Mouse (Mus musculus): ENCODE measurements at regions not wholly inside any gene's neighbourhood (a gene's known extent, or its start where the extent isn't known, plus 50 kb on each side); places are given as distances from the start of the nearest gene placed in this dataset.

DNA sequence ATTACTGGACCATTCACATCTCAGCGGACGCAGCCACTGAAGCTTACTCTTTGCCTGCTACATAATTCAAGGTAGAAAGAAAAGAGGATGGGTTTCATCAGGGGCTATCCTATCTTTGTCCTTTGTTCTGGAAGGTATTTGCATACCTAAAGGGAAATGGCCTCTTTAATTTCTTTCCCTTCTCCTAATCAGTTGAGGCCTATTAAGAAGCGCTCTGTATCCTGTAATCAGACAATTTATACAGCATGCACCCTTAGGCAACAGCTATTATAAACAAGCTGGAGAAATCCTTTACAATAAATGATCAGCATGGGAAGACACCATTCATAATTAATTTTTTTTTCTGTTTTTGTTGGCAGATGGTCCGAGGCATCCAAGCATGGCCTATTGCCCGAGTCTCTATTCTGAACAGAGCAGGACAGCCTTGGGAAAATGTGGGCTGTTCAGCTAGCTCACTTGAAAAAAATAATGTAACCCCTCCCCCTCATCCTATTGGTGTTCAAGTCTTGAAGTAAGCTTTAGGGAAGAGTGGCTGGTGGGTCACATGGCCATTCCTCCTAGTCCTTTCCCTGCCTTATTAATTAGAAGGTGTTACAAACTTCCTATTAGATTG lies 158.6 kb upstream of the Sall1 start:
- DNase-seq (ENCODE audit: low read depth, low spot score), result no peak

DNA sequence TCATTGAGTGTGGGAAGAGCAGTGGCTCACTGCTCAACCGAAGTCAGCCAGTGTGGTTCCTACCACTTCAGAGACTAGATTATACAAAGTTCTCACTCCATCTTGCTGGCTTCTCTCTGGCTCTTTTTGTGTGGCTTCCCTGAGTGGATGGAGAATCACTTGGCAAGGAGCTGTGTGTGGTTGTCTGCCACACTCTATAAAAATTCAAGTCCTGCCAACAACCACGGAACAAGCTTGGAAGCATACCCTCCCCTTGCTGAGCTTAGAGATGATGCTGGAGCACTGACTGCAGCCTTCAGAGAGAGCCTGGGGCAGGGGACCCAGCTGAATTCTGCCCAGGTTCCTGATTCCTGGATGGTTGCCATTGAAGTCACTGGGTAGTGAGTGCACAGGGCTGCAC lies 156.3 kb upstream of the Sall1 start:
- no peak for DNase-seq (ENCODE audit: low read depth, low spot score)

DNA sequence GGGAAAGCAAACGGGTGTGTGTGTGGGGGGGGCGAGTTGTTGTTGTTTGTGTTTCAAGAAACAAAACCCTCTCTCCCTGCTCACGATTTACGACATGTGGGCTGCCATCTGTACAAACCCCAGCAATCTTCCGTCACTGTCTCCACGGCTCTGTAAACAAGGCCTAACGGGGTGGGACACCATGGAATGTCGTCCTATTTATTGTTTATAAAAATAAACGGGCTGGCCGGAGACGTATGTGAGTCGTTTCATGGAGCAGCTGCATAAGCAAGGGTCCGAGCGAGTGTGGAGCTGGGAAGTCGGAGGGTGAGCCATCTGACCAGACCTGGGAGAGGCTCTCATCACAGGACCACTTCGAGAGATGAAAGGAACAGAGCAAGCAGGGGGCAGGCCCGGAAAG lies 141.4 kb upstream of the Sall1 start:
- no peak for DNase-seq (ENCODE audit: low read depth, low spot score)

DNA sequence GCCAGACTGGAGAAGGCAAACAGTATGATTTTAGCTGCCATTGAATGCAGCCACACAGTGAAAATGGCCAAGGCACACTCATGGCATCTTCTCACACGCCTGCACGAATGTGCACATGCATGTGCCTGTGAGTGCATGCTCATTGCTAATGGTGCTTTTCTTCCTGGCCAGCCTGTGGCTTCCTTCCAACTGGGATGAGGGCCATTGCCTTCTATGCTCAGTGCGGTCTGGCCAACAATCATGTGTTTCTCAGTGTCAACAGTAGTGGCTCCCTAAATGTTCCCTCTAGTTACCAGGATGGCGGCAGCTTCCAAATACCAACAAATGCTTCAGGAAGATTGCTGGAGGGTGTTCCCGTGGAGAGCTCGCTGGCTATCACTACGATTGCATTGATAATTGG lies 131.7 kb upstream of the Sall1 start:
- no peak for DNase-seq (ENCODE audit: low read depth, low spot score)

DNA sequence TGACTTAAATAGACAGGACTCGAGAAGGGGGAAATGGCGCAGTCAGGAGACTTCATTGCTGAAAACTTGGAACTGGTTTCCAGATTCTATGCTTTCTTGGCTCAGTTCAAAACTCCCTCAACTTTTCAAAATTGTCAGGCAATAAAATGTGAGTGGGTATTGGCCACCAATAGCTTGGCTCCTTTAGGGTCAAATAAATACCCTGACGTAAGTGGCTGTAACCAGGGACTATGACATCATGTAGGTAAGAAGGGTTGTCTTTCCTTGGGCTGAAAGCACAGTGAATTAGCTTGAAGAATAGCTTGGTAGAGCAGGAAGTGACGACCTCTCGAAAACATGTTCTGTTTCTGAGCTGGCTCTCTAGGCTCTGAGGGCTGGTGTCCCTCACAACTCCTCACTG lies 127.6 kb upstream of the Sall1 start:
- DNase-seq (ENCODE audit: low read depth, low spot score), result no peak

DNA sequence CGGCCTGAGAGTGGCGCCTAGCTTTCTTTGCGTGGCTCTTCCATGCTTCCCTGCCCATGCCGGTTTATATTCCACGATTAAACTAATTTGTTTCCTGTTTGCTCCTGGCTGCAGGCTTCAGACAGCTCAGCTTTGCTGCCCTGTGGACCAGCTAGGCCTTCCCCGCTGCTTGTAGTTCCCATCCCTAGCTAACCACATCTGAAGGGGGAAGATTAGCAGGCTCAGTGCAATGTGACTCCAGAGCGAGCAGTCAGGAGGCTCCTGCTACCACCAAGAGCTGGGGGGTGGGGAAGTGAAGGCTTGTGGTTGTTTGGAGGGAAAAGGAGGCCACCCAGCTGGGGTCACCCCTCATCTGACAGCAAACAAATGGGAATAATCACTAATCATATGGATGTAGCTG lies 125.5 kb upstream of the Sall1 start:
- DNase-seq (ENCODE audit: low read depth, low spot score), result no peak

DNA sequence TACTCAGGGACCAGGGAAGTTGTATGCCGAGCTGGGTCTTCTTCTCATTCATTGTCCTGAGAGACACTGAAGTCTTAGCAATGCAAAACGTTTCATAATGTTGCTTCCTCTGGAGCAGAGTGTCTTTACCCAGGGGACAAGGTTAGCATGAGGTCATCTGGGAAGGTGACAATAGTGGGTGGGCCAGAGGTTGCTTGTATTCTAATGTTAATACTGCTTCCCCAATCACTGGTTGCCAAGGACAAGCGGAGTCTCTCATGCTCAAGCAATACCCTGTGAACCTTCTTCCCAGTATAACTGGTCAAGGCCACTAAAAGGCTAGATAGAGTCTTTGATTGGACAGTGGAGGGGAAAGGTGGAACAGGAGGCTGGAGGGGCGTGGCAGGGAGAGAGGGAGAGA lies 123.1 kb upstream of the Sall1 start:
- no peak for DNase-seq (ENCODE audit: low read depth, low spot score)

DNA sequence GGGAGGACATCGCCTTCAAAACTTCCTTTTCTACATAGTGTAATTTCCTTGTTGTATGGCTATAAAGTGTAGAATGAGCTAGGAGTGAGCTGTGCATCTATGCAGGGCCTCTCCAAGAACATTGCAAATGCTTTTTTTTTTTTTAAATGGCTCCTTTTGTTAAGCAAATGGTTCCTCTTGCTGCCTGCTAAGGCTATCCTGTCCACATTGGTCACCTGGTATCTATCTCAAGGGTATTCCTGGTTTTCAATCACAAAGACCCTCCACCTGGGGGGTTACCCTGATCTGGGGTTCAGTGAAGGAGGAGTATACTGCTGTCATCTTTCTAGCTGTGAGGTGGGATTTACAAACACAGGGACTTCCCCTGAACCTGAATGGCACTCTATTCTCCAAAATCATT lies 112.9 kb upstream of the Sall1 start:
- DNase-seq (ENCODE audit: low read depth, low spot score), result no peak

DNA sequence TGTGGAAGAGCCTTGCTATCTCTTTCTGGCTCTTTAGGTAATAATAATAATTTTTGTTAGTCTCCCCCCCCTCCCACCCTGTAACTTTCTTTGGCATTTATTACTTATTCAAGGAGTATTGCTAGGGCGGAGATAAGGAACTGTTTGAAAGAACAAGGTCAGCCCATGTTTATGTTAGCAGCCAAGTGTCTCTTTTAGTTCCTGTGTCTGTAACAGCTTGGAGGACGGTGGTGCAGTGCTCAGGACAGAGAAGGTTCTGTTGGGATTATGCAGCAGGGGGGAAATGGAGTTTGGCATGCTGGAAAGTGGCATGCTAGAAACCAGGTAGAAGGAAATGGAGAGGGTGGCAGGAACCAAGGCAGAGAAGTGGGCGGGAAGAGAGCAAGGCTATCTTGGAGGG lies 109.6 kb upstream of the Sall1 start:
- DNase-seq (ENCODE audit: low read depth, low spot score), result no peak

DNA sequence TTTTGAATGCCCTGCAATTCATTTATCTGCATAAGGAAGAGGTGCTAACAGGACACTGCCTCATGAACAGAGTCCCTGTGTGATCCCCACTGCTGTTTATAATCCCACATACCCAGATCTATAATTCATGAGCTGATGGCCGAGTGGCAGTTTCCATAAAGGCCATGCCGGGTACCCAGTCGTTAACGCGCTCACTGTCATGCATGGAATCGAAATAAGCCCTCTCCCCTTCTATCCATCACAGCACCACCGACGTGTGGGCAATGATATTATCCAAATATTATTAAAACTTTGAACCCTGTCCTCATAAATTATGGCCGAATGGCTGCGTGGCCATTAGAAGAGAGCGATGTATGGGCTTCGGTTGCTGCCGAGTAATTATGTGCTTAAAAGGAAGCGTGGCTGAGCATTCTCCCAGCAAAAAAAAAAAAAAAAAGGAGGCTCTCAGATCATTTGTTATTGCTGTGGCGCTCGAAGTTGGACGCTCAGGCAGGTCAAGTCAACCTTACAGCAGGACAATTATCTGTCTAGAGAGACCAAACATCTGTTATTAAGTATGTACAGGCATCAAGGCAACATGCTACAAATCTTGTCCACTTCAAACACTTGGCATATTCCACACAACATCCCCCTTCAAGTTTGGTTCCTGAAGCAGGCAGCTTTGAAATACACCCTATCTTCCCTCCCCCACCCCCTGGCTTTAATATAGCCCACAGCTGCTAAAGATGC lies 109.1 kb upstream of the Sall1 start:
- DNase-seq (ENCODE audit: low read depth, low spot score), result no peak

DNA sequence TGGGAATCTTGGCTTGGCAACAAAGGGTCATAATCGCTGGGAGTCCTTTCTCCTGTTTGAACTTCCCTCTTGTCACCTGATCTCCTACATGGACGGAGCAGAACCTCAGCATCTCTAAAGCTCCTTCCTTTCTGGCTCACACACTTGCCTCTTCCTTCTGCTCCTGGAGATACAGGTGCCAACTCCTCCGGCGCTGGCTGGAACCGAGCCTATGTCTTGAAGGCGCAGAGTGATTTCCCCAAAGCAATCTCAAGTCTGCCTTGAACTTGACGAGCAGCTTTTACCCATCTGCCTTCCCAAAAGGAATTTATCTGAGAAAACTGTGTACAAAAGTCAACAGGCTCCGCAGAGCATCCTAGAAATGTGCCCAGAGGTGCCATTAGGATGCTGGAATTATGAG lies 108.4 kb upstream of the Sall1 start:
- DNase-seq (ENCODE audit: low read depth, low spot score), result no peak

DNA sequence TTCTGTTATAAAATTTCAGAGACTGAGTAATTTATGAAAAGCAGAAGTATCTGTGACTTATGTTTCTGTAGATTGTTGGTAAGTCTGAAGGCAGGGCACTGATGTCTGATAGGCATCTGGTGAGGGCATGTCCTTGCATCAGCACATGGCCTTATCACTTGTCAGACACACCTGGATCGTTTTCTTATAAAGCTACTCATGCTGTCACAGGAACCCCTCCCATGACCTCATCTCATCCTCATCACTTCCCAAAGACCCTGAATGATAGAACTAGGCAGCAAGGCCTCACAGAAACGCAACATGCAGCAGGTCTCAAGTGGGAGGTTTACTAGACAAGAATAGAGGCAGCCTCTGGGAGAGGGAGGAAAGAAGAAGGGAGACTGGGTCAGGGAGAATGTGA lies 107.0 kb upstream of the Sall1 start:
- DNase-seq (ENCODE audit: low read depth, low spot score), result no peak

DNA sequence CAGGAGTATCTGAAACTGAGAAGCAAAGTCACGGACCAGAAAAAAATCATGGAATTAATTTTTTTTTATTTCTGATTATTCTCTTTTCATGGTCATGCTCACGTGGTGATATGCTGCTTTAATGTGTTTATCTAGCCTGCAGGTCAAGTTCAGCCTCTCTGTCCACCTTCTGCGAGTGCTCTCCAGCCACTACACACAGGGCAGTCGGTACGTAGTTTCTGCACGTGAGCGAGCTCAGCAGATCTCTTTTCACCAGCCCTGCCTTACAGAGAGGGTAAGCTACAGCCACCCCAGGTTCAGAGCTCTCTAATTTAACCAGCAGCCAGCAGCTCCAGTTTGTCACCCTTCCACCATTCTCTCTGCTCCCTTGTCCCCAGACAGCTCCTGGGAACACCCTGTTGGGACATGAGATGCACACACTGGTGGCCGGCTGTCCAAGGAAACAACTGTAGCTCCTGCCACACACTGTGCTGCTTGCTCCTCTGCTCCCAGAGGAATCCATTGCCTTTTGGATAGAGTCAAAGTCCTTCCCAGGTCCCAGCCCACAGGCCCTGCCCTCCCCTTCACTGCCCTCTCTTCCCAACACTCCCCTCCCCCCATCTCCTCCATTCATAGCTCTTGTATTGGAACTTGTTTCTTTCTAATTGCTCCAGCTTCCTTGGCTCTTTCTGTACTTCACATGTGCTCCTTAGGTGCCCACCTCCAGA lies 97.7 kb upstream of the Sall1 start:
- no peak for DNase-seq (ENCODE audit: low read depth, low spot score)

DNA sequence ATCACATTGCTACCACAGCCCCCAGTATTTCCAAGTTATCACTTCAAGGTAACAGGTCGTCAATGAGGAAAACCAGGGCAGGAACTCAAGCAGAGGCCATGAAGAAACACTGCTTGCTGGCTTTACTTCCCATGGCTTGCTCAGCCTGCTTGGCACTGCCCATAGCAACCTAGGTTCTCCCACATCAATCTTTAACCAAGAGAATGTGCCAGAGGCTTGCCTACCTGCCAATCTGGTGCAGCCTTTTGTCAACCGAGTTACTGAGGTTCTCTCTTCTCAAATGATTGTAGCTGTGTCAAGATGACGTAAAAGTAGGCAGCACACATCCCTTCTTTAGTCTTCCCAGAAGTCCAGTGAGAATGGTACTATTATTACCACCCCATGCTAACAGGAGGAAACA lies 95.9 kb upstream of the Sall1 start:
- DNase-seq (ENCODE audit: low read depth, low spot score), result no peak

DNA sequence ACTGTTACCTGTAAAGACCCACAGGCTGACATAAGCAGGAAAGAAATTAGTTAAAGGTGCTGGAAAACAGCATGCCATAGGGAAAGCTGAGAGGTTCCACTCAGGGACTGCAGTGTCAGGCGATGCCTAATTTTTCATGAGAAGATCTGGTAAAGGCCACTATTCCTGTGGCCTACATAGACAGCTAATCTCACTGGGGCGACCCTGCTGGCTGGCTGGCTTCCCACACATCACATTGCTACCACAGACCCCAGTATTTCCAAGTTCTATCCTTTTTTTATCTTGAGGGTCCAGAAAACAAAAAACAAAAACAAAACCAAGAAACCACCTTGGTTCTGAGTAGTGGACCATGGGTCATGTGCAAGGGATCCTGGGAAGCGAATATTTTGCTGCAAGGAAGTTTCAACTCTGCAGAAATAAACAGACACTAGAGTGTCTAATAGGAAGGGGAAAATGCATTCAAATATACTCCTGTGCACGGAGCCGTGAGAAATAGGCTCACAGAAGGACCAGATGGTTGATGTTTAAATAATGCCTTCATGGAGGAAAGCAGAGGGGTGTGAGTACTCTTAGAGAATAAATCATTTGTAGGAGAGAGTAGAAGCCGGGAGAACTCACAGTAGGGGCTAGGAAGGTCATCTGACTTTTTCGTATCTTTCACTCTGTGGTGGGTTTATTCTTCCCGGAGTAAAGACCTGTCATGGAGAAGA lies 94.6 kb upstream of the Sall1 start:
- no peak for DNase-seq (ENCODE audit: low read depth, low spot score)

DNA sequence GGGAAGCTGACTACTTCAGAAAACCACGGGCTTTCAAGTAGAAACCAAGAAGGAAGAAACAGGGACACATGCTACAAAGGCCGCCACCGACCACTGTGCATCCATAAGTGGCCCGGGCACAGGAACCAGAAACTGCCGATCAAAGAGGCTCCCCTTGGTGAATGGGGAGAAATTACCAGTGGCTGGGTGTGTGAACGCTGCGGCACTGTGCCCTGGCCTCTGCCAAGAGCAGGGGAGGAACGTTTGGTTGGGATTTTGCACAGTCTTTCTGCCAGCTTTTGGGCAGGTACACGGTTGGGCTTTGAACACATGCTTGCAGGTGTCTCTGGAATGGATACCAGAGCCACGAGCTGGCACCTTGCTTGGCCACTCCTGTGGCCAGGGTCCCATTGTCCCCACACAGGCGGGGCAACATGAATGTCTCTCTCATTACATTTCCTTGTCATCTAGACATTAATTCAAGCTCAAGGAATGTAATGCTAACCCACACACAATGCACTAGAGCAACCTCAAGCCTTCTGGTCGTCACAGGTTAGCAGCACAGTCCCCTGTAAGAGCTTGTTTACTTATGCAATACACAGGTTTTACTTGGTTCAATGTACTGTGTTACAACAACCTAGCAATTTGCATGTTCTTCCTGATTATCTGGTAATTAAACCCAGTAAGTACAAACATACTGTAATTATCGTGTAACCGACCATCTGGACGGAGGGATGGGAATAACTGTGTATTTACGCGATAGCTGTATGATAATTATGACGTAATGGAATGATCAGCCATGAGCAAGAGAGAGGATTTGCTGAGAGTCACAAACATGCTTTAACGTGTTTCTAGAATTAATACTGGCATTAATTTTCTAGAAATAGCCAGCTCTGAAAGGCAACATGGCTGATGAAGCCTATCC lies 90.9 kb upstream of the Sall1 start:
- no peak for DNase-seq (ENCODE audit: low read depth, low spot score)

DNA sequence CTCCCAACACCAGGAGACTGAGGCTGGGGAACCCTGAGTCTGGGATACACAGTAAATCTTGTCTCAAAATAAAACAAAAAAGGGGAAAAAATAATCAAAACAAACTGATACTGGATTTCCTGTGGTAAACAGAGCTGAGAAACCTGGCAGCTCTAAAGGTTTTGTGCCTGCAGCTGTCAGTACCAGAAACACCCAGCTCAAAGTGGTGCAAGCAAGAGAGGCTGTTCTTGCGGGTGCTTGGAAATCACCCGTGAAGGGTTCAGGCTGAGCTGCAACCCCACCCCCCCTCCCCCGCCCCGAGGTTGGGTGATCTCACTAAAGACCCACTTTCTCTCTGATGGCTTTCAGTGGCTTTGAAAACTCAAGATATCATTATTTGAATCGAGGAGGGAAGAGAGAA lies 90.1 kb upstream of the Sall1 start:
- no peak for DNase-seq (ENCODE audit: low read depth, low spot score)

DNA sequence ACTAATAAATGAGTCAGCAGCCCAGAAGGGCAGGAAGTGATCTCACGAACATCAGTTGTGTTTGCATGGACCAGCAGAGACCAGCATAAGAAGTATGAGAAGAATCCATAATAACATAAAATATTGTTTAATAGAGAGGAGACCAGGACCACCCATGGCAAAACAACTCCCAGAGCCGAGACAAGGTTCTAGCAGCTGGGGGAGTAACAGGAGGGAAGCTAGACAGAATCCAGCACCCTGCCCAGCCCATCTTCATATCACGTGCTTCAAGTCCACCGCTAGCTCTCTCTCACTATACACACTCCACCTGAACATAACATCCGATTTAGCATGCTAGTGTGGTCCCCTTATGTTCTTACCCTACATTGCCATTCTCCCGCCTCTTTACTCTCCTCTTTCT lies 77.1 kb upstream of the Sall1 start:
- DNase-seq (ENCODE audit: low read depth, low spot score), result no peak

DNA sequence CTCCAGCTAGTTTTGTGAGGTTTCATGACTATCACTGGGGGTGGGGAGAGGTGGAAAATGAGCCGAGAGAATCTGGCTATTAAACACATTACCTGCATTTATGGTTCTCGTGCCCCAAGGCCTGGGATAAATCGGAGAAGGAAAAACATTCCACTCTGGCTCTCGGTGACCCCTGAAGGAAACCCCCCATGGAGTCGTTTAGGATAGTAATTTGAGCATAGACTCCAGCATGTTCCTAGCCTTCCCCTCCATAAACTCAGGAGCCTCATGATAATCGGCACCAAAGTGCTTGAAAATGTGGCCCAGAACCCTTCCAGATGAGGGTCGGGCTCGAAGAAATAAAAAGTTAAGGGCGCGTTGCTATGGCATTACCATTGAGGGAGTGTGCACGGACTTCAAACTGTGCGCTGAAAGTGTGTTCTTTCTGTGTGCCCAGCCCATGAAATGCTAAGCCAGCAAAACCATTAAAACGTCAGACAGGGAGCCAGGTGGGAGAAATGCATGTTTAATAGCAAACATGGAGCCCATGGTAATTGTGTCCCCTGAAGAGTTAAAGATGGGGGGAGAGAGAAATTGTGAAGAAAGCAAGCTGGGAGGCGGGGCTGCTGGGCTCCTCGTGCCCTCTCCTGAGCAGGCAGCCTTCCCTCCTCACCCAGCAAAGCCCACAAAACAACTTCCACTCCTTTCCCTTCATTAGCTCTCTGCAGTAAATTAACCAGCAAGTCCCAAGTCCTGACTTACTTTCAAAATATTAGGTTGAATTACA lies 64.1 kb upstream of the Sall1 start:
- DNase-seq (ENCODE audit: low read depth, low spot score), result no peak

DNA sequence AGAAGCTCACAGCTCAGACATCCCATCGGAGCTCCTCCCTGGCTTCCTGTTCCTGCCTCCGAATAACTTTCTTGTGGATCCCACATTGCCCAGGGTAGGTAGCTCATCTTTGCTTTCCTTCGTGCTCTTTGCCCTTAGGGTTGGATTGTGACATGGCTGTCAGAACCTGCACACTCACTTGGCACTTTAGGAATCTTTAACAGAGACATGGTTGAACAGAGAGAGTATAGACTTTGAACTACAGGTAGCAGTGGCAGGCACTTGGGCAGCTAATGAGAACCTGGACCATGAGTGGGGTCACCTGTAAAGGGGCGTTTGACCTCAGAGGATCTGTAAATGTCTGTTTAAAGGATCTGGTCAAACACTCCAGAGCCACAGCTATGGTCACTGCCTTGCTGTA lies 62.4 kb upstream of the Sall1 start:
- DNase-seq (ENCODE audit: low read depth, low spot score), result no peak

DNA sequence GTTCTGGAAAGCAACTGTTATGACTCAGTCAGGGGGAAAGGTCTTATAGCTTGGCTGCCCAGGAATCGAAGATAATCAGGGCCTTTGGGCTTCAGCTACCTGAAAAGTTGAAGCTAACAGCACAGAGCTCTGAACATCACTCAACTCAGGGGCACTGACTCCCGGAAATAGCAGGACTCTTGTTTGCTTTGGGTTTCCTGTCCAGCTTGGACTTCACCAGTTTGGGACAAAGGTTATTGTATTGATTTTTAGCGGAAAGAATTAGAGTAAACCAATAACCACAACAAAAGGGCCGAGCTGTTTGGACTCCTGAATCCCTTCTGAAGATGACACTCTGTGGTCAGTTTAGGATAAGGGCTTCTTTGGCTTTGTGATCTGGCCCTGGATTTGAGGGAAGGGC lies 53.4 kb upstream of the Sall1 start:
- no peak for DNase-seq (ENCODE audit: low read depth, low spot score)

Data from CD4-positive helper T cell, adult 2 months (primary cell).